Mouse (Mus musculus) heart, postnatal 36 days (tissue): ENCODE data around the gene A930002H24Rik. TPM values are rescaled to one million over a fixed set of nuclear protein-coding genes. Genes with fewer than 3 reads are reported as not detected.
A peak's percentile ranks its signal among the peaks of the same experiment; 100 is the strongest.
"Not testable (repeated sequence)": the region's sequence is repeated elsewhere in the genome, so short reads cannot be mapped to it uniquely, and the experiment has no call there.

Experiments
- DNase-seq, 2 experiments: peaks; one replicate each; pipeline ENCODE4 v3.0.0; 2021 to 2022
- intact Hi-C: fragments of 180-260 bp; cut with DNase I; formaldehyde crosslinking; loops from one replicate; pipeline ENCODE4 v1.15.1; 2025
- total RNA-seq, 2 experiments: library from RNA; stranded (reverse); gene quantifications; 2 replicates each; pipeline ENCODE4 v1.2.3; 2021

A930002H24Rik gene
- not detected for total RNA-seq

DNA sequence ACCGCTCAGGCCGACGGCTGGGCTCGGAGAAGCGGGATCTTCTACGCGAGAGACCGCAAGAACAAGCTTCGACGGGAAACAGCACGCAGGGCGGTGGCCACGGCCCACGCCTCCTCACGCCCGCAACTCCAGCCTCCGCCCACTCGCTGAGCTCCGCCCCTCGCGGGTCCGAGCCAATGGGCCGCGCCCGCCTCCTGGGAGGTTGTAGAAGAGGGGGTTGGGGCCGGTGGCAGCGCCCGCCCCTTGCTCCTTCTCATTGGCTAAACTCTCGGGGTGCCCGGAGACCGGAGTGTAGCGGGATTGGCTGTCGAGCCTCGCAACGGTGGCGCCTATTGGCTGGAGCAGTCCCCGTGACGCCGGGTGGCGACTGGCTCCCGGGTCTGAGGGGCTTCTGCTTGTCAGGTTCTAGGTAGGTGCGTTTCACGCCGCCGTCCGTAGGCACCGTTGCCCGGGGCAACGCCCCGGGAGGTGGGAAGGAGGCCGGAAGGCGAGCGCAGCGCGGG lies at the start of gene A930002H24Rik:
Gene A930002H24Rik (minus strand): TSS at position 145 of the 503 bp plus-strand sequence.
- DNase-seq = peak; percentile 99
- intact Hi-C loops = loop anchor here (5.0 kb wide), 2 partner anchors 64 to 469 kb away; partner anchors contain the start of gene Pja2

- DNase-seq = no peak
- intact Hi-C loops = loop anchor here (5.0 kb wide), 1 partner anchor 102 kb away; no protein-coding TSS in a partner anchor
Measured at GRCm38 (mm10) chr17:63909297-63909696, 45.7 kb upstream of the A930002H24Rik start.

DNA sequence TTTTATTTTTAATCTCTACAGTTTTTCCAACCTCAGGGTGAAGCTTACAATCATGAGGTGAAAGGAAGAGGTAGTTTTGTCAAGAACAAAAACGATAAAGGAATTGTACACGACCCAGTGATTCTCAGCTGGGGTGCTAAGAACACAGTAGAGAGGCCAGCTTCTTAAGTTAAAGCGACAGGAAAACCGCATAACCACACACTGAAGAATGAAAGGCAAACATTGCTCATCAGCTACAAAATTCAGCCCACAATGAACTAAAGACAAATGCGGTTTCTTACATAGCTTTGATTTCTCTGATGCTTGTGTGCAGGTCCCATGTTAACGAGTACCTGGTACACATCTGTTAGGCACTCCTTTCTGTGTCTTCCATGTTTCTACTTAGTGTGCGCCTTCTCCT lies 33.5 kb upstream of the A930002H24Rik start:
- DNase-seq = no peak
- intact Hi-C loops = no loop called here

GRCm38 (mm10) chr17:63895829-63896228 lies 32.2 kb upstream of the A930002H24Rik start:
- intact Hi-C loops = no loop called here
- DNase-seq = no peak

GRCm38 (mm10) chr17:63890611-63891010 lies 27.0 kb upstream of the A930002H24Rik start:
- intact Hi-C loops = no loop called here

GRCm38 (mm10) chr17:63886988-63887387 lies 23.4 kb upstream of the A930002H24Rik start:
- no peak for DNase-seq

More at GRCm38 (mm10) chr17:63890611-63891010, 27.0 kb upstream of the A930002H24Rik start:
- DNase-seq = no peak

DNA sequence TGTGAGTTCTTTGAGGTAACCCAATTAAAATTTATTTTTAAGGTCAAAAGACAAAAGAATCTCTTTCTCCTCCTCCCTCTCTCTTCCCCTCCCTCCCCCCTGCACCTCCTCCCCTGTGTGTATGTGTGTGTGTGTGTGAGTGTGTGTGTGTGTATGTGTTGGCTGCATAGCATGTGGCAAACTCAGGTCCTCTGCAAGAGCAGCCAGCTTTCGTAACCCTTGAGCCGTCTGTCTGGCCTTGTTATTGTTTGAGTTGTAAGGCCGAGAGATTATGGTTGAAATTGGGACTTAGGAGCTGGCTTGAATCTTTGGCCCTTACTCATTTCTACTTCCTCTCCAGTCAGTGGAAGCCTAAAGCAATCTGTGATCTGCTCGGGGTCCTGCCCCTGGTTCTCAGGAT lies 16.4 kb upstream of the A930002H24Rik start:
- intact Hi-C loops = no loop called here
- no peak for DNase-seq

More at GRCm38 (mm10) chr17:63886988-63887387, 23.4 kb upstream of the A930002H24Rik start:
- intact Hi-C loops = no loop called here

DNA sequence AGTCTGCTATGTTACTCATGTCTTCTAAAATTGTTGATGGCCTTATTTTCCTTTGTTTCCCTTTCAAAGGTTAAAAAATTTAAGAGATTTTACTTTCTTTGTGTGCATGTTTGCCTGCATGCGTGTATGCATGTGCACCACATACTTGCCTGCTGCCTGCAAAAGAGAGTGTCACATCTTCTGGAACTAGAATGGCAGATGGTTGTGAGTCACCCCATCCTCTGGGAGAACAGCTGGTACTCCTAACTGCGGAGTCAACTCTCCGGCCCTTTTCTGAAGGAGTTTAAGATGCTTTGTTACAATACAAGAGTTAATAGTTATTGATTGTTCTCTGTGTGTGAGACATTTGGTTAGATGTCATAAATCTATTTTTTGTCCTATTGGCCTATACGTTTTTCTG lies 15.3 kb upstream of the A930002H24Rik start:
- intact Hi-C loops = no loop called here
- DNase-seq = no peak

GRCm38 (mm10) chr17:63871773-63872172 lies 8.2 kb upstream of the A930002H24Rik start:
- intact Hi-C loops = no loop called here
- DNase-seq = no peak

DNA sequence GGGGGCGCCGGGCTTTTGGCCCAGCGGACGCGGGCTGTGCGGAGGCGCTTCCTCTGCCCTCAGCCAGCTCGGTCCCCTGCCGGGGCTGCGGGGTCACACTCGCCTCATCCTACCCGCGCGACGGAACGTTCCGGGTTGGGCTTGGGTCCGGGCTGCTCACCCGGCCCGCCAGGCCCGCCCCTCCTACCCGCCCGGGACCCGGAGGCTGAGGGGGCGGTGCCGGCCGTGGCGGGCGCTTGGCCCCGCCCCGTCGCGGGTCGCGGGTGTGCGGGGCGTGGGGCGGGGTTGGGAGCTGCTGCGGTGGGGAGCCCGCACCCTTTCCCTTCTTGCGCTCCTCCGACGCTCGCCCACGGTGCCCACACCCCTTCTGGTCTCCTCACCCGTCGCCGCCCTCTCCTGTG lies 580 bp upstream of the A930002H24Rik start:
- peak in 1 of 2 experiments; percentile 53 for DNase-seq
- intact Hi-C loops = loop anchor here (5.0 kb wide), 2 partner anchors 63 to 468 kb away; partner anchors contain the start of gene Pja2

GRCm38 (mm10) chr17:63863012-63863630 lies 470 bp downstream of the A930002H24Rik start, which contains the start of gene Fer:
TSS of gene Fer (plus strand) at chr17:63863062.
- no peak for DNase-seq
- intact Hi-C loops = loop anchor here (5.0 kb wide), 2 partner anchors 64 to 469 kb away; partner anchors contain the start of gene Pja2

DNA sequence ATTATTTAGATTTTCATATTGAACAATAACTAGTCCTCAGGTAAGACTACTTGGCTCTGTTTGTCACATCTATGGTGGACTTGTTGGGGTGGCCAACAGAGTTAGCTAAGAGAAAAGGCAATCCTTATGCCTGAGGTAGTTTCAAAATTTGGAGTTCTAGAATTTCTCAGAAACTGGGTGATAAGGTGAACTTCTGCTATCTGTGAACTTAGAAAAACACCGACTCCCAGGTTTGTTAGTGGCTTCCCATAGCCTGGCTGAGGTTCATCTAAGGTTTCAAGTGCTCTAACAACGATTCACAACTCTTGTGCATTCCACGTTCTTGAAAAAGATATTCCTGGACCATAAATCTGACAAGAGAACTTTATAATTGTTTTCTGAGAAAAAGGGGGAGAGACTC lies 1.2 kb downstream of the A930002H24Rik start:
- no peak for DNase-seq
- intact Hi-C loops = loop anchor here (5.0 kb wide), 2 partner anchors 65 to 470 kb away; partner anchors contain the start of gene Pja2

GRCm38 (mm10) chr17:63860988-63861387 lies 2.6 kb downstream of the A930002H24Rik start:
- intact Hi-C loops = loop anchor here (5.0 kb wide), 2 partner anchors 66 to 471 kb away; partner anchors contain the start of gene Pja2
- DNase-seq = no peak

- intact Hi-C loops = no loop called here
- no peak for DNase-seq
Measured at GRCm38 (mm10) chr17:63857023-63857544, 6.5 kb downstream of the A930002H24Rik start.

DNA sequence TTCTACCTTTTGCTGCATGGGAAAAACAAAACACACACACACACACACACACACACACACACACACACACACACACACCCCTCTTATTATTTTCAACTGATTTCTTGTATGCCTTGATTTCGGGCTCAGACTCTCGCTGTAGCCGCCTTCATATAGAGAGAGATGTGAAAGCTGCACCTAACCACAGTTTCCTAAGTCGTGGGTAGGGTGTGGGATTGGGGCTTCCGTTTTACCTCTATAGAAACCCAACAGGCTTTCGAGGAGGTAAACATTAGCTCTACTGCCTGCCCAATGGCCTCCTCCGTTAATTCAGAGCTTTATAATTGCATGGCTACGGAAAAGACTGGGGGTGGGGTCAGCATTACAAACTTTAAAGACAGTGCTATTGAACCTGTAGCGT lies 13.6 kb downstream of the A930002H24Rik start:
- intact Hi-C loops = no loop called here
- no peak for DNase-seq

DNA sequence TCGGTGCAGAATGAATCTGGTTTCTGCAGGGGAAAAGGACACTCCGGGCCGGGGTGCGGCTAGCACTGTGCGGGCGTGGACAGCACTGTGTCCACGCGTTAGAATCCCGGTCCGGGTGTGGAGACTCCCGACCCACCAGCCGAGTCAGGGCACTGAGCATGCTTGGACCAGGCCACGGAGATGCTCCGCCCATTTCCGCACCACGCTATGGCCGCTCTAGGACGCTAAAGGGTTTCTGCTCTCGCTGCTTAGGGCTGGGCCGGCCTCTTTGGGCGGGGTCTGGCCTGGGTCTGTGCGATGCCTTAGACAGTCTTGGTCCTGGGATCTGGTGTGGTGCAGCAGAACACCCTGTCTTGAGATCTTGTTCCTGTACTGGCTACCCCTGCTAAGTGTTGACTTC lies 14.0 kb downstream of the A930002H24Rik start:
- intact Hi-C loops = no loop called here
- DNase-seq = peak; percentile 84 to 86

GRCm38 (mm10) chr17:63849151-63849550 lies 14.4 kb downstream of the A930002H24Rik start:
- no peak for DNase-seq
- intact Hi-C loops = no loop called here

GRCm38 (mm10) chr17:63845766-63846165 lies 17.8 kb downstream of the A930002H24Rik start:
- DNase-seq = not testable (repeated sequence)

DNA sequence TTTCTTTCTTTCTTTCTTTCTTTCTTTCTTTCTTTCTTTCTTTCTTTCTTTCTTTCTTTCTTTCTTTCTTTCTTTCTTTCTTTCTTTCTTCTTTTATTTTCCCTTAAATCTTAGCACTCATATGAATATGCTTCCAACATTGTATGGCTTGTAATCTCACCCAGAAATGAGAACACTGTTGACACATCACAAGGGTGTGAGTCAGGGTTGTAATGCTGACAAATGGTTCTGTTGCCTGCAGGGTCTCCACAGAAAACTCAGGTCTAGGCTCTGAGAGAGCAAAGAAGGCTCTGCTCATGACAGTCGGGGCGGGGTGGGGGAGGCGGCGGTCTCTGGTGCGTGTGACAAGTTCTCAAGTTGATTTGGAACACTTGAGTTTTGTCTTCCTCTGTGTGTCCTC lies 18.7 kb downstream of the A930002H24Rik start:
- intact Hi-C loops = no loop called here

More at GRCm38 (mm10) chr17:63845766-63846165, 17.8 kb downstream of the A930002H24Rik start:
- intact Hi-C loops = not testable (repeated sequence)

GRCm38 (mm10) chr17:63842226-63842625 lies 21.4 kb downstream of the A930002H24Rik start:
- DNase-seq = no peak
- intact Hi-C loops = no loop called here

More for the DNA sequence above, 18.7 kb downstream of the A930002H24Rik start:
- no peak for DNase-seq

DNA sequence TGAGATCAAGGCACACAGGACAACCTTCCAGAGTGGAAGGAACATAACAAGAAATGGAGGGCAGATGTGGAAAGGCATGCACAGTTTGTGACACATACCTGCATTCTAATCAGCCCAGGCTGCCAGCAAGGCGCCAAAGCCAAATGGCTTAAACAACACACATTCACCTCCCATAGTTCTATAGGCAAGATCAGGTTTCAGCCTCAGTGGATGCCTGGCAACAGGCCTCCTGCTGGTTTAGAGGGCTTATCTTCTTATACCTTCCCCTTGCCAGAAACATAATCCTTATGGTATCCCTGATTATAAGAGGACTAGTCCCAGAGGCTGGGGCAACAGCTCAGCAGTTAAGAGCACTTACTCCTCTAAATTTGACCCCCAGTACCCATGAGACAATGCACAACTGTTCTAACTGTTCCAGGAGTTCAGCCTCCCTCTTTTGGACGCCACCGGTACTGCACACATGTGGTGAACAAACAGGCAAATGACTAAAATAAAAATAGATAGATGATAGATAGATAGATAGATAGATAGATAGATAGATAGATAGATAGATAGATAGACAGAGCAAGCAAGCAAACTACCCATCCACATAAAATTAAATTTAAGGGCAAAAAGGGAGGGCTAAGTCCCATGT lies 23.8 kb downstream of the A930002H24Rik start:
- DNase-seq = no peak
- intact Hi-C loops = no loop called here
